Mouse (Mus musculus) c-Kit-positive CD71-positive TER-119-positive erythroid progenitor cells, embryonic 14.5 days (primary cell): ENCODE results near the gene Ccdc154.
"Not testable (repeated sequence)": the region's sequence is repeated elsewhere in the genome, so short reads cannot be mapped to it uniquely, and the experiment has no call there.

Source experiments
- DNase-seq: peaks from one replicate; pipeline ENCODE4 v3.0.0-alpha.2; 2013; ENCODE audit warnings: low spot score

The Ccdc154 gene

DNA sequence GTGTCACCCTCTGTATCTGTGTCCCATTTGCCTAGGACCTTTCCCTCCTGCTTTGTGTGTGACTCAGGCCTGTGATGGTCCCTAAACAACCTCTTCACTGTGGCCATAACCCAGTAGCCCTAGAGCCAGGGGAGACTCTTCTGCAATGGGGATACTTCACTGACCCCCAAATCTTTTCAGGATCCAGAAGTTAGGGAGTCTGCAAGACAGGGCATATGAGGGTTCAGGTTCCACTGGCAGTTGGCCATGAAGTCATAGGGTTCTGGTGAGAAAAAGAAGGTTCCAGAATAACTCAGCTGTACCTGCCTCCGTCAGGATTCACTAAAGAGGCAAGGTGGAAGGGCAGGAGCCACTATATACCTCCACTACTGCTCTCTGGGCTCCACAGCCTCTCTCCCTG lies at the start of gene Ccdc154:
Gene Ccdc154 (plus strand): TSS at position 301 of the 400 bp plus-strand sequence.
- DNase-seq: no peak

- no peak for DNase-seq
These were observed 47.2 kb upstream of the Ccdc154 start for GRCm38 (mm10) chr17:25114908-25115645.

GRCm38 (mm10) chr17:25115664-25116432 lies 46.4 kb upstream of the Ccdc154 start, which contains the start of gene Telo2:
TSS of gene Telo2 (minus strand) at chr17:25115967.
- peak; percentile 91 for DNase-seq

GRCm38 (mm10) chr17:25117263-25117662 lies 45.0 kb upstream of the Ccdc154 start:
- peak; percentile 46 for DNase-seq

DNA sequence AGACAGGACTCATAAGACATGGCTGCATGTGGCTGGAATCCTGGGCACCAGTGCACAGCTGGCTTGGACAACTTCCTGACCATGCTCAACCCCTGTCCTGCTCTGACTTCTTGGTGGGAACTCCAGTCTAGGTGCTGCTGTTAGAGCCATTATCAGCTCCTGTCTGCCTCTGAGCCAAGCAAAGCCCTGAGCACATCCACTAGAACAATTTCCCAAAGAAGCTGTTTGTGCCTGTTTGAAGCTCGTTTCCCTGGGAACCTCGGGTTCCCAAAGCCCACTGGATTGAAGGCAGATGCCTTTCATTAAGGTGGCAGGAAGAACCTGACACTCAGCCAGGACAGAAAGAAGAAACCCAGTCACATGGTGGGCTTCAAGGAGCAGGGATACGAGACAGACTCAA lies 41.9 kb upstream of the Ccdc154 start, which contains the start of gene Ptx4:
Gene Ptx4 (plus strand): TSS at position 355 of the 400 bp plus-strand sequence.
- no peak for DNase-seq

GRCm38 (mm10) chr17:25123979-25124378 lies 38.3 kb upstream of the Ccdc154 start:
- DNase-seq: peak; percentile 31

GRCm38 (mm10) chr17:25125442-25126060 lies 36.7 kb upstream of the Ccdc154 start:
- DNase-seq: not testable (repeated sequence)

- DNase-seq: peak; percentile 61
These were observed 35.2 kb upstream of the Ccdc154 start for GRCm38 (mm10) chr17:25127079-25127478.

DNA sequence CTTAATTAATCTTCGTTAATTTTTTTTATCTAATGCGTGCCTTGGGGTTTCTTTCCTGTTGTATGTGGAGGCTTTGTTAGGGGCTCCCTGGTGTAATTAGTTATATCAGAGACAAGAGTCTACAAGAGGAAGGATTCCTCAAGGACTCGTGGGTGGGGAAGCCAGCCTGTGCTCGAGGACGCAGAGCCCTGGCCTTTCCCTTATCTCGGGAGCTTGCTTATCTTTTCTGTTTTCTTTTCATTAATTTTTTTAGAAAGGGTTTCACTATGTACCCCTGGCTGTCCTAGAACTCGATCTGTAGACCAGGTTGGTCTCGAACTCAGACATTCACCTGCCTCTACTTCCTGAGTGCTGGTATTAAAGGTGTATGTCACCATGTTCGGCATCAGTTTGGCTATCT lies 34.6 kb upstream of the Ccdc154 start:
- DNase-seq: peak; percentile 24

GRCm38 (mm10) chr17:25130060-25130459 lies 32.2 kb upstream of the Ccdc154 start:
- DNase-seq: no peak

- peak; percentile 83 for DNase-seq
These were observed 29.0 kb upstream of the Ccdc154 start, which contains the start of gene Clcn7 for GRCm38 (mm10) chr17:25133275-25133698. TSS of gene Clcn7 (plus strand) at chr17:25133391.

DNA sequence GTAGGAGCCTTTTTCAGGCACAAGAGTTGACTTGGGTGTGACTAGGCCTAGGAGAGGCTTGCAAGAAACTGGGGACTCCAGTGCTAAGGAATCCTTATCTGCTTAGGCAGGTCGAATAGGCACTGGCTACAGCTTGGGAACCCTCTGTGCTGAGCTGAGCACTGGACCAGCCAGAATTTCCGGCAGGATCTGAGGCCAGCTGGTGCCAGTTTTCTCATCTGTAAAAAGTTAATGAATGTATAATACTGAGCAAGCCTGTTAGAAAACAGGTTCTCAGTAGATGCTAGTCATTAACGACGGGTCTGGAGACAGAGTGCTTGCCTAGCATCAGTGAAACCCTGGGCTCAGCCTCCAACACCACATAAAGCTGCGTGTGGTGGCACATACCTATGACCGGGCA lies 26.6 kb upstream of the Ccdc154 start:
- no peak for DNase-seq

DNA sequence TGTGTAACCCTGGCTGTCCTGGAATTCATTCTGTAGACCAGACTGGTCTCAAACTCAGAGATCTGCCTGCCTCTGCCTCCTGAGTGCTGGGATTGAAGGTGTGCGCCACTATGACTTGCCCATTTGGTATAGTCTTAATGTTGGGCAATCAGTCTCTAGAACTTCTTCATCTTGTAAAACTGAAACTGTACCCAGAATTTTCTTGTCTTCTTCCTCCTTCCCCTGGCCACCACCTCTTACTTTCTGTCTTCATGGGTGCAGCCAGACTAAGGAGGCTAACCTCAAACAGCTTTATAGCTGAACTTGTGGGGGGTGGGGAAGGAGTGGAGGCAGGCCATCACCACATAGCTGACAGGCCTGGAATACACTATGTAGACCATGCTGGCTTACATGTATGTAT lies 23.5 kb upstream of the Ccdc154 start:
- no peak for DNase-seq

GRCm38 (mm10) chr17:25139960-25140359 lies 22.3 kb upstream of the Ccdc154 start:
- DNase-seq: no peak

DNA sequence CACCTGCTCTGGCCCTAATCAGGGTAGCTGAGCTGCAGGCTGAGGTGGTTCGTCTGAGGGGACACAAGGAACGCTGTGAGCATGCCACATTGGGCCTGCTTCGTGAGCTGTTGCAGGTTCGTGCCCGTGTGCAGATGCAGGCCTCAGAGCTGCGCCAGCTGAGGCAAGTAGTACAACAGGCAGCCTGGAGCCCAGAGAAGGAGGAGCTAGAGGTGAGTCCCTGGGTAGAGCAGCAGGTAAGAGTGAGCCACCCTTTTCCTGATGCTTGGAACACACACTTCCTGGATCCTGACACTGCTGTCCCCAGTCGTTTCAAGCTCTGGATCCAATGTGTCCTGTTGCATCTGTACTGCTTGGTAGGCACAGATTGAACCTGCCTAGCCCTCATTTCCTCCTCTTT lies 1.1 kb downstream of the Ccdc154 start:
- no peak for DNase-seq

DNA sequence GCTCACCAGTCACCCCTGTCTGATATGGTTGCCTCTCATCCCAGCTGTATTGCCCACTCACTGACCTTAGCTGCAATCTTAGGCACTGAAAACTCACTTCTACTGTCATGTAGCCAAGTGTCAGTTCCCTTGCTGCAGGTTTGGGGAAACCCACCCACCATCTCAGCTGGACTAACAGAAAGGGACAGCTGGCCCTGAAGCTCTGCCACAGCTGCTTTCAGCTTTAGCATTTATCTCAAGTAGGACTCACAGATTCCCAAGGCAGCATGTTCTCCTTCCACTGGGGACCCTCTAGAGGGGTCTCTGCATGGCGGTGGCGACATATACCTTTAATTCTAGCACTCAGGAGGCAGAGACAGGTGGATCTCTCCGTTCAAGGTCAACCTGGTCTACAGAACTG lies 2.5 kb downstream of the Ccdc154 start:
- no peak for DNase-seq

DNA sequence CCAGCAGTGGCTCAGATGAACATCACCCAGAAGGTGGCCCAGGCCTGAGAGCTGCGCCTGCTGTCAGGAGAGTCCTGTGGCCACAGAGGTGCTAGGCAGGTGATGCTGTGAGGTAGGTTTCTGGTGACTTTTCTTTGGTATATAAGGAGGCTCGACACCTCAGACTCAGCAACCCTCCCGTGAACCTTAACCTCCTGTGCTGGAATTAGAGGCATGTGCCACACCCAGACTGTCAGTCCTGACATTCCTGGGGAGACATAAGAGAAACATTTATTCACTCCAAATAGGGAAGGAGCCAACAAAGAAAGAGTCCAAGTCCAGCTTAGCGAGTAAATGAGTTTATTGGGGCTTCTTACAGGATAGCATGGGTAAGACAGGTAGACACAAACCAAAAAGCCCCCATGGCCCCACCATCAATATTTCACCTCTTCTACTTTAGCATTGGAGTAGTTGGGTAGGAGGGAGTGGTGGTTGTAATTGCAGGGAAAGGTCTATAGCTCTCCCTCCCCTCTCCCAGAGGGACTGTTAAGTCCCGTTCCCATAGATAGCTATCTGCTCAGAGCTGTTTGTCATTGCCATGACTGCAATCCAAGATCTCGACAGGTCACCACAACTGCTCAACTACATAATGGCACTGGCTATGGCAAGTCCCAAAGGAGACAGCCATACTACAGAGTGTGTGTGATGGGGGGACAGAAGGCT lies 3.9 kb downstream of the Ccdc154 start:
- no peak for DNase-seq

GRCm38 (mm10) chr17:25169706-25170105 lies 7.4 kb downstream of the Ccdc154 start:
- DNase-seq: no peak

DNA sequence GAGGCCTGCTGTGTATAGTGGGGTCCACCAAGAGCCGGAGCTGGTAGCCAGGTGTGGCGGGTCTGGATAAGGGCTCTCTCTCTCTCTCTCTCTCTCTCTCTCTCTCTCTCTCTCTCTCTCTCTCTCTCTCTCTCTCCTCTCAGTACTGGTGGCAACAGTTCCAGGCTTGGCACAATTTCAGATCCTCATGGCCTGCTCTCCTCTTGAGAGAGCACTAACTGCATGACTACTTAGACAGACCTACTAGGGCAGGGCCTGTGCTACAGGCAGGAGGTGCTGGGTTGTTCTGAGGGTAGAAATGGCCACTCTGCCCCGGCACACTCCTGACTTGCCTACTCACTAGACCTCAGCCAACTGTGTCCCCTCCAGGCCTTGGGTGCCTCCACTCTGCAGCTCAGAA lies 10.3 kb downstream of the Ccdc154 start:
- DNase-seq: no peak

DNA sequence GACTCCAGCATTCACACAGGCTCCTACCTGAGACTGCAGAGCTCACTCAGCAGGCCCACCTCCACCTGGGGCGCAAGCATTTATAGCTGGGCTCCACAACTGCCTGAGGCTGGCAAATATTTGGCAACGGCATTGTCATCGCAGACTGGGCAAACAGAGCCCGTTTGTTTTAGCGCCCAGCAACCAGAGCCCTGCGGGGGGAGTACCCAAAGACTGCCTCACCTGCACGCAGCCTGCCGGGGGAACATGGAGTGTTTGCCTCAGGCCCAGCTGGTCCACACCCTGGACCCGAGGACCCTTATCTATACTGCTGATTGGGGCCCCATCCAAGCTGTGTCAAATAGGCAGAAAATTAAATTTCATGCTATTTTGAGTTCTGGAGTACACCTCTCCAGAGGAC lies 13.2 kb downstream of the Ccdc154 start, which contains the start of gene Gm38655:
Gene Gm38655 (minus strand): TSS at position 61 of the 400 bp plus-strand sequence.
- no peak for DNase-seq

DNA sequence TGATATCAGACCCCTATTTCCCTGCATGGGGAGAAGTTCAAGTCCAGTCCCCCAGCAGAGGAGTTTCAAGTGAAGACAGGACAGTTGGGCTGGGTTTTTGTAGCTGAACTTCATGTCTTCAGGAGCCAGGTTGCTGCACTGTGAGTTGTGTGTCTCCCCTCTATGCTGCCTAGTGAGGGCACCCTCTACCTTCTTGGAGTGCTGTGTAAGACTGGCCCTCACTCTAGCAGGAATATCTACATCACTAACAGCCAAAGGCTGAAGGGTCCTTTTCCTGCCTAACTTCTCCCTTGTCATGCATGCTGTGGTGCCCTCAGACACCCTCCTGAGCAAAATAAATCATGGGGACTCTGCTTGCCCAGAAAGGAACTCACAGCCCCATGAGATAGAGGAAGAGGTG lies 21.0 kb downstream of the Ccdc154 start:
- no peak for DNase-seq

GRCm38 (mm10) chr17:25184129-25184691 lies 21.9 kb downstream of the Ccdc154 start, which contains the start of gene BC003965:
TSS of gene BC003965 (plus strand) at chr17:25184554.
- peak; percentile 98 for DNase-seq
